Mouse (Mus musculus) layer of hippocampus, adult 18-20 months (tissue): Measurements from ENCODE around the gene Slc1a4. TPM values are rescaled to one million over a fixed set of nuclear protein-coding genes. Genes with fewer than 3 reads are reported as not detected.

ENCODE experiments used
- DNase-seq, 2 experiments: peaks; one replicate each; pipeline ENCODE4 v3.0.0; 2022; ENCODE audit warnings: low spot score in 2 of 2
- long read RNA-seq: library from polyadenylated mRNA; stranded (forward); transcript quantifications from one replicate; pipeline ENCODE4 v2.0.0, GENCODE M21; 2021
- total RNA-seq, 2 experiments: library from RNA; stranded (reverse); gene quantifications; 2 replicates each; pipeline ENCODE4 v1.2.3; 2021

The Slc1a4 gene
- total RNA-seq, result 10 to 100 TPM; 37.1 to 38.7 TPM
- long read RNA-seq, transcript Slc1a4-202 (8 exons, 3,926 nt), result major isoform, 48 of 55 reads
- long read RNA-seq, partial matches to known transcripts, result 5 of 55 reads
- long read RNA-seq, other reads (novel, unspliced or antisense), result 2 of 55 reads

- peak; percentile 89 to 96 for DNase-seq
Measured at GRCm38 (mm10) chr11:20332561-20333514, at the start of gene Slc1a4. Slc1a4 (minus strand) TSS chr11:20332713.

- no peak for DNase-seq
Measured at GRCm38 (mm10) chr11:20380106-20380505, 47.6 kb upstream of the Slc1a4 start.

- DNase-seq, result no peak
Measured at GRCm38 (mm10) chr11:20376642-20377041, 44.1 kb upstream of the Slc1a4 start.

- peak; percentile 22 to 35 for DNase-seq
Measured at GRCm38 (mm10) chr11:20372616-20373211, 40.2 kb upstream of the Slc1a4 start.

GRCm38 (mm10) chr11:20370486-20370885 is 38.0 kb upstream of the Slc1a4 start:
- no peak for DNase-seq

- DNase-seq, result no peak
Measured at GRCm38 (mm10) chr11:20366456-20366855, 33.9 kb upstream of the Slc1a4 start.

- no peak for DNase-seq
Measured at GRCm38 (mm10) chr11:20361354-20361753, 28.8 kb upstream of the Slc1a4 start.

GRCm38 (mm10) chr11:20357684-20358447 is 25.4 kb upstream of the Slc1a4 start:
- no peak for DNase-seq

GRCm38 (mm10) chr11:20348466-20348865 is 16.0 kb upstream of the Slc1a4 start:
- no peak for DNase-seq

GRCm38 (mm10) chr11:20347548-20347947 is 15.0 kb upstream of the Slc1a4 start:
- peak; percentile 64 to 87 for DNase-seq

GRCm38 (mm10) chr11:20346369-20346768 is 13.9 kb upstream of the Slc1a4 start:
- DNase-seq, result no peak

GRCm38 (mm10) chr11:20343952-20344351 is 11.4 kb upstream of the Slc1a4 start:
- DNase-seq, result no peak

- no peak for DNase-seq
Measured at GRCm38 (mm10) chr11:20341598-20341997, 9.1 kb upstream of the Slc1a4 start.

GRCm38 (mm10) chr11:20338703-20339102 is 6.2 kb upstream of the Slc1a4 start:
- no peak for DNase-seq

GRCm38 (mm10) chr11:20334301-20334700 is 1.8 kb upstream of the Slc1a4 start:
- DNase-seq, result no peak

GRCm38 (mm10) chr11:20331690-20332537 is 599 bp downstream of the Slc1a4 start:
- DNase-seq, result peak; percentile 32 to 53

- DNase-seq, result no peak
Measured at GRCm38 (mm10) chr11:20331027-20331689, 1.4 kb downstream of the Slc1a4 start.

GRCm38 (mm10) chr11:20329711-20330110 is 2.8 kb downstream of the Slc1a4 start:
- DNase-seq, result no peak

- no peak for DNase-seq
Measured at GRCm38 (mm10) chr11:20328771-20329170, 3.7 kb downstream of the Slc1a4 start.
